Mouse (Mus musculus) kidney, embryonic 16.5 days (tissue): ENCODE results near the gene Gna11. TPM values are rescaled to one million over a fixed set of nuclear protein-coding genes. Genes with fewer than 3 reads are reported as not detected.

ENCODE experiments used
- ATAC-seq: fragments of 200-750 bp; cut with Nextera tagmentation; 2 replicates; pipeline ENCODE4 v1.8.0; 2017; ENCODE audit warnings: moderate TSS enrichment; ENCODE audit not compliant: low FRiP score, low TSS enrichment
- H3K27ac ChIP-seq: fragments of 300-500 bp; sonication (generic); 2 replicates; pipeline ENCODE4 v1.5.1; 2014; ENCODE audit warnings: low read length
- H3K27me3 ChIP-seq: fragments of 300-500 bp; sonication (generic); 2 replicates; pipeline ENCODE4 v1.6.1; 2014; ENCODE audit warnings: low read length, control low read depth, mixed read lengths; ENCODE audit not compliant: insufficient read depth
- H3K36me3 ChIP-seq: fragments of 300-500 bp; sonication (generic); 2 replicates; pipeline ENCODE4 v1.6.1; 2014; ENCODE audit warnings: low read length, control low read depth, mixed read lengths; ENCODE audit not compliant: insufficient read depth
- H3K4me1 ChIP-seq: fragments of 300-500 bp; sonication (generic); 2 replicates; pipeline ENCODE4 v1.6.1; 2014; ENCODE audit warnings: low read length, control low read depth, mixed read lengths; ENCODE audit not compliant: insufficient read depth
- H3K4me2 ChIP-seq: fragments of 300-500 bp; sonication (generic); replicated peaks from 2 replicates; pipeline ENCODE4 v1.6.1; 2014; ENCODE audit warnings: low read depth, low read length
- H3K4me3 ChIP-seq: fragments of 300-500 bp; sonication (generic); 2 replicates; pipeline ENCODE4 v1.5.1; 2014; ENCODE audit warnings: mild to moderate bottlenecking, low read length
- H3K9ac ChIP-seq: fragments of 300-500 bp; sonication (generic); replicated peaks from 2 replicates; pipeline ENCODE4 v1.6.1; 2014; ENCODE audit warnings: low read length
- H3K9me3 ChIP-seq: fragments of 300-500 bp; sonication (generic); 2 replicates; pipeline ENCODE4 v1.6.1; 2016; ENCODE audit warnings: low read length, control low read depth
- WGBS: fragments of 180-500 bp; shearing (Covaris S2); extraction: QIAGEN DNeasy Blood & Tissue Kit; methylation state at CpG from one replicate; pipeline ENCODE4 v1.1.7; 2014; 5-methylcytosine and 5-hydroxymethylcytosine counted together
- polyA plus RNA-seq: library from polyadenylated mRNA; unstranded; fragments of >200 nt; fragmentation: Nextera tagmentation; extraction: Ambion mirVana; gene quantifications from 2 replicates; pipeline ENCODE4 v1.2.1, GENCODE M21; 2015

The Gna11 gene
- polyA plus RNA-seq, 1 experiment from 2014 or later, result 92.3 TPM

DNA sequence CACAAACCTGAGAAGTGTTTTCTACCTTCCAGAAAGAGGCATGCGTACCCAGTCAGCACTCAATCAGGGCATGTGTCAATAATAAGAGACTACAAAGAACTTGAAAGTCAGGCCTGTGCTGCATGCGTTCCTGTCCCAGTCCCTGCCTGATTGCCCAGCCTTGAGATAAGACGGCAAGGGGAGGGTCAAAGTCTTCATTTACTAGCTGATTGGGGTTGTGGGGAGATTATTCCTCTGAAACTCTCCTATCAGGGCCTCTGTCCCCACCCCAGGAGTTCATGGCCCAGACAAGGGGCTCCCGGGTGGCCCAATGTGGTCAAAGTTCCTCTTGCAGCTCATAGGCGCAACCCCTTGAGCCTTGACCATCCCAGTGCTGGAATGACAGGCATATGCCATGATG is 1.3 kb upstream of the Gna11 start:
- Histone ChIP-seq H3K27me3 (no peaks in the 10 kb centered on the region), H3K9ac (peak overlapping the region; percentile 31; the same call in 1 of the 2 replicates), H3K4me2 (no peak overlapping the region)

DNA sequence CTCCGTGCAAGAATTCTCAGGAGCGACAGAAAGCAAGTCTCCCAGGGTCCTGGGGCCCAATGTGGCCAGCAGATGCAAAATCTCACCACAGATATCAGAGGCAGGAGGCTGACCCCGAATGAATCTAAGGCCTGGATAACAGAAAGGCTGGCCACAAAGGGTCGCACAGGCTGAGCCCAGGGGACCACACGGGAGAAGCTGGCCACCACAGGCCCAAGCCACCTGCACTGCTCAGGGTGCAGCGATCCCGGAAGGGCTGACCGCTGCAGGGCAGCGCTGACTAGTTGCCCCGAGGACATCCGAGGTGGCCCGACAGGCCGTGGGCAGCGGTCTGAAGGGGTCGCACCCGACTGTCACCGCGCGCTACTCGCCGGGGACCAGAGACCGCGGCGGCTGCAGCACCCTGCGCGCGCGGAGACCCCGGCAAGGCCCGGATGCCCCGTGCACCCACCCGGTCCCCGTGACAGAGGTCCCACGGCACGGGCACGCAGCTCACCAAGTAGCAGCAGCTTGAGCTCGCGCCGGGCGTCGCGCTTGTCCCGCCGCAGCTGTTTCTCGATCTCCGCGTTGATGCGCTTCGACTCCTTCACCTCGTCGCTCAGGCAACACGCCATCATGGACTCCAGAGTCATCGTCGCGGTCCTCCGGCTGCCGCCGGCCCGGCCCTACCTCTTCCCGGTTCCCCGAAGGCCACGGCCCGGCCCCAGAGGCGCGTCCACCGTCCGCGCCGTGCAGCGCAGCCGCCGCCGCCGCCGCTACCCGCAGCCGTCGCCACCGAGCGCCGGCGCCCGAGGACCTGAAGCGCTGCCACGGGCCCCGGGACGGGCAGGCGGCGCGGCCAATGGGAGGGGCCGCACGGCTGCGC is 462 bp downstream of the Gna11 start:
- Histone ChIP-seq H3K4me1 (peaks cover 32% of the 10 kb centered on the region), H3K27me3 (no peaks in the 10 kb centered on the region), H3K36me3 (no peaks in the 10 kb centered on the region), H3K9me3 (no peaks in the 10 kb centered on the region), H3K4me3 (peak overlapping the region; percentile 70), H3K9ac (peak overlapping the region; percentile 92), H3K4me2 (peak overlapping the region; percentile 87), H3K27ac (peak overlapping the region; percentile 73; the same call in 1 of the 2 replicates)
- WGBS, result under 1% methylated on average over 86 of the region's 93 CpGs
- peak; percentile 52; the same call in 1 of the 2 replicates for ATAC-seq

More for the DNA sequence above, 1.3 kb upstream of the Gna11 start:
- H3K4me3 ChIP-seq, result no peak overlapping the region
- peaks cover 34% of the 10 kb centered on the region for H3K4me1 ChIP-seq
- H3K36me3 ChIP-seq, result no peaks in the 10 kb centered on the region
- 80% methylated on average over 5 of the region's 5 CpGs for WGBS
- ATAC-seq, result no peak
- H3K27ac ChIP-seq, result no peak overlapping the region
- no peaks in the 10 kb centered on the region for H3K9me3 ChIP-seq

DNA sequence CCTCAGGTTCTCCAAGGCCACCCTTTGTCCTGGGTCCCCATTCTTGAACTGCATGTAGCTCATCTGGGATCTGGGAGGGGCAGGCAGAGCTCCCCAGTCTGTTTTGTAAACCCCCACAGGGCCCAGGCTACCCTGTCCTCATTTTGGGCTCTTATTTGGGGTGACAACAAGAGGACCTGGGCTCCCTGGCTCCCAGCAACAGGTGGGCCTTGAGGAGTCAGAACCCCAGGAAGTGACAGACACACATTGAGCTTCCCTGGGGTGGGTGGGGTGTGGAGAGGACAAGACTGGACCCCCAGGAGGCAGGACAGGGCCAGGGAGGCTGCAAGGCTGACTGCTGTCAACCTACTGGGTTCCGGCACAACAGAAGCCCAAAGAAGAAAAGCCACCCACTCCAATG is 1.4 kb downstream of the Gna11 start:
- 78% methylated on average over 1 of the region's 1 CpGs for WGBS
- Histone ChIP-seq H3K27me3 (no peaks in the 10 kb centered on the region), H3K9ac (peak overlapping the region; percentile 92), H3K27ac (no peak overlapping the region), H3K4me3 (peak overlapping the region; percentile 70), H3K9me3 (no peaks in the 10 kb centered on the region), H3K4me1 (peaks cover 32% of the 10 kb centered on the region), H3K36me3 (no peaks in the 10 kb centered on the region), H3K4me2 (peak overlapping the region; percentile 87)
- no peak for ATAC-seq

DNA sequence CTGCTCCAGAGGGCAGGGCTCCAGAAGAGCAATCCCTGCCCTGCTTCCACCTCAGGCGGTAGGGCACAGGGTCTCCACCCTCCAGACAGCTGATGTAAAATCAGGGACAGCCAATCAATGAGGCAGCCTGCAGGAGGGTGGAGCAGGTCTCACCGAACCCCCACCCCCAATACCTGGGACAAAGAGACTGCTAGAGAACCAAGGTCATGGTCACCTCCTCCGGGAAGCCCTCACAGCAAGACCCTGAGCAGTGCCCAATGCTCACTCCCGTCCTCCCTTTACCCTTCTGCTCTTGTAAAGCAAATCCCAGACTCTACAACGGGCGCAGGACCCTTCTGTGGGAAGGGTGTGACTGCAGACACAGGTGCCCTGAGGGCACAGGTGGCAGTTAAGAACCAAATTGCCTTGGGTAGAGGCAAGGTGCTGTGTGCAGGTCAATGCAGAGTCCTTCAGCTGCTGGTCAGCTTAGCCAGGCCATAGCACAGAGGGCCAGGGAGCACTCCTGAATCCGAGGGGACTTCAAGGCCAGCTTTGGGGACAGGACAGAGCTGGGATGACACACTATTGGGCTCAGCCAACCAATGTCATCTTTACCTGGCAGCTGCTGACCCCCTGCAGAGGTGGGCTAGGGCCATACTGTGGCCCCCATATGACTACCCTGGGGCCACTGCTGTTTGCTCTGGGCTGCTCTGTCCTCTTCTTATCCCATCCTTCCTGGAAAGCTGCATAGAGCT is 2.1 kb downstream of the Gna11 start:
- Histone ChIP-seq H3K27ac (no peak overlapping the region), H3K27me3 (no peaks in the 10 kb centered on the region), H3K9ac (peak overlapping the region; percentile 92), H3K36me3 (no peaks in the 10 kb centered on the region), H3K4me3 (peak overlapping the region; percentile 70), H3K4me2 (peak overlapping the region; percentile 87), H3K4me1 (peaks cover 32% of the 10 kb centered on the region), H3K9me3 (no peaks in the 10 kb centered on the region)
- no peak for ATAC-seq
- WGBS, result 68% methylated on average over 7 of the region's 7 CpGs

DNA sequence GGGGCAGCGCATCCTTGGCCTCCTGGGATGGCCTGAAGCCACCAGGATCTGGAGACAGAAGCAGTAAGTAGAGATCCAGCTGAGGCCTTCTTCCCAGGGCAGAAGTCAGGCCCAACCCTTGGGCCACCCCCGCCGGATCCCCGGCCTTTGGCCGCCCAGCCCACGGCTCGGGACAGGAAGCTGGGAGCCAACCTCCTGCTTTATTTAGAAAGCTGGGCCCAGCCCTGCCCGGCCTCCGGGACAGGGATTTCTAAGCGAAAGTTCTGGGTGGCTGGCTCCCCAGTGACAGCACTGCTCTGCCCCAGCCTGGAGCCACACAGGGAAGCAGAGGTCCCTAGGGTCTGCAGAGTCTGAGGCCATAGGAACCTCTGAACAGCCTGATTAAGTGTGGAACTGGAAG is 3.2 kb downstream of the Gna11 start:
- Histone ChIP-seq H3K9ac (peak overlapping the region; percentile 54), H3K4me2 (peak overlapping the region; percentile 26), H3K9me3 (no peaks in the 10 kb centered on the region), H3K4me3 (no peak overlapping the region), H3K27ac (peak overlapping the region; percentile 63), H3K36me3 (no peaks in the 10 kb centered on the region; the same call in 1 of the 2 replicates), H3K27me3 (no peaks in the 10 kb centered on the region), H3K4me1 (peaks cover 32% of the 10 kb centered on the region)
- no peak for ATAC-seq
- WGBS, result 42% methylated on average over 10 of the region's 10 CpGs

DNA sequence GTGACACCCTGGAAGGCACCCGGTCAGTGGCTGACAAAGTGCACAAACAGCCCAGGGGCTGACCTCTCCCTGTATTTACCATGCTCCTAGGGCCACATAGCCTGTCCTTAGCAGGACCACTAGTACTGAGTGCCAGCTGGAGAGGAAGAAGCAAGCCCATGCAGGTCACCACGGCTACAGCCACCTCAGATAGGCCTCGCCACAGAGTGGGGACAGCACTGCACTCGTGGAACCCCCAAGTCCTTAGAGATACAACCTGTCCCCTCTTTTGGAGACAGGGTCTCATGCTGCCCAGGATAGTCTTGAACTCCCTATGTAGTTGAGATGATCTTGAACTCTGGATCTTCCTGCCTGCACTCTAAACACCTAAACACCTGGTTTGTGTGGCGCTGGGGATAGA is 3.6 kb downstream of the Gna11 start:
- ATAC-seq, result no peak
- no peaks in the 10 kb centered on the region; the same call in 1 of the 2 replicates for H3K36me3 ChIP-seq
- WGBS, result 76% methylated on average over 5 of the region's 5 CpGs
- no peak overlapping the region for H3K4me3 ChIP-seq
- H3K4me2 ChIP-seq, result no peak overlapping the region
- H3K9ac ChIP-seq, result peak overlapping the region; percentile 54
- peak overlapping the region; percentile 63 for H3K27ac ChIP-seq
- no peaks in the 10 kb centered on the region for H3K9me3 ChIP-seq
- H3K4me1 ChIP-seq, result peaks cover 32% of the 10 kb centered on the region
- no peaks in the 10 kb centered on the region for H3K27me3 ChIP-seq

DNA sequence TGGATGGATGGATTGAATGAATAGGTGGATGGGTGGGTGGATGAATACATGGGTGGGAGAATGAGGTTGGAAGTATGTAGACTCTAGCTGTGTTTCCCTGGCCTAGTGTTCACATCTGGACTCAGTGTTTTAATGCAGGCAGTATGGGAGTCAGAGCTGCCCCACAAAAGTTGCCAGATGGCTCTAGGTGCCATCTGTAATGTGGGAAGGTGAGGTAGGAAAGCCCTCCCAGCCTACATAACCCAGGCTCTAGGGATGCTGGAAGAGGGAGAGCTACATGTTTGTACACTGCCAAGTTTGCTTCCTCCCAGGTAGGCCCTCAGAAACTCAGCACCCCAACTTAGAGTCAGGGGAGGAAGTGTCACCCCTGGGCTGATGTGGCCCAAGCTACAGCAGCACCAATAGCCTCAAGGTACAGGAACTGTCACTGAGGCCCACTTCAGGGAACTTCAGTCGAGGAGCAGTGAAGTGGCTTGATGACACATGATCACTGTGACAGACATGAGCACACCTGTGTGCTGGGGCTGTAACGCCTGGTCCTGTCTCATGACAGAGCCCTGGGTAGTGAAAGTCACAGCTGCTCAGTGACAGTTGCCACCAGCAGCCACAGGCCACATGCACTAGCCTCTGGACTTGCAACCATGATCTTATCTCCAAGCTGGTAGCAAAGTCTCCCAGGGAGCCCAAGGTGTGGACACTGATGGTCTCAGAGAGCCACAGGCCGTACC is 6.5 kb downstream of the Gna11 start:
- Histone ChIP-seq H3K4me3 (no peak overlapping the region), H3K4me1 (peaks cover 20% of the 10 kb centered on the region), H3K4me2 (no peak overlapping the region), H3K27me3 (no peaks in the 10 kb centered on the region), H3K9me3 (no peaks in the 10 kb centered on the region), H3K9ac (no peak overlapping the region), H3K36me3 (peaks cover 4% of the 10 kb centered on the region; the same call in 1 of the 2 replicates), H3K27ac (no peak overlapping the region)
- ATAC-seq, result no peak
- 80% methylated on average over 3 of the region's 3 CpGs for whole genome bisulfite sequencing

DNA sequence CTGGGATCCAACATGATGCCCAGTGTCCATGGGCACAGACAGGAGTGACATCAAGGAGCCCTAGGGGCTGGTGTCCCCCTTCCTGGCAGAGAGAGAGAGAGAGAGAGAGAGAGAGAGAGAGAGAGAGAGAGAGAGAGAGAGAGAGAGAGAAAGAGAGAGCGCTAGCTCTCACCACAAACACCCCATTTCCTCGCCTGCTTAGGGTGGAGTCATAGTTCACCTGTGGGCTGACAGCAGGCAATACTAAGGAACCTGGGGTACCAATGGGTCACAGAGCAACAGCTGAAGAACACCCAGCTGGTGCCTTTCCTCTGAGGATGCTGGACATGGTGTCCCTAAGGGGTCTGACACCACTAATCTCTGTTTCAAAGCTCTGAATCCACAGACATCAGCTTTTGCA is 7.6 kb downstream of the Gna11 start:
- Histone ChIP-seq H3K4me2 (no peak overlapping the region), H3K36me3 (peaks cover 11% of the 10 kb centered on the region), H3K9ac (no peak overlapping the region), H3K9me3 (no peaks in the 10 kb centered on the region), H3K27me3 (no peaks in the 10 kb centered on the region), H3K27ac (no peak overlapping the region), H3K4me3 (no peak overlapping the region), H3K4me1 (peaks cover 9% of the 10 kb centered on the region)
- no peak for ATAC-seq
- 87% methylated on average over 2 of the region's 2 CpGs for WGBS

DNA sequence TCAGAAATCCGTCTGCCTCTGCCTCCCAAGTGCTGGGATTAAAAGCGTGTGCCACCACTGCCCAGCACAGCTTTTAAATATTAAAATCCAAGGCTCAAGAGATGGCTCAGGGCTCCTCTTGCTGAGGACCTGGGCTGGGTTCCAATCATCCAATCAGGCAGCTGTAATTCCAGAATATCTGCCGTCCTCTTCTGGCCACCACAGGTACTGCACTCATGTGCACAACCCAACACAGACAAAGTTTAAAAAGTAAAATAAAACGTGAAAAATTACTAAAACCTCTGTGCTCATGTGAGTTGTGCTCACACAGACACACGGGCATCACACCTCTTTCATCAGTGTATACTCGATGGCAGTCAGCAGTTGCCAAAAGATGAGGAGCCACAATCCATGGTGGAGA is 8.3 kb downstream of the Gna11 start:
- Histone ChIP-seq H3K9ac (no peak overlapping the region), H3K27ac (no peak overlapping the region), H3K4me3 (no peak overlapping the region), H3K36me3 (peaks cover 17% of the 10 kb centered on the region), H3K9me3 (no peaks in the 10 kb centered on the region), H3K4me2 (no peak overlapping the region), H3K4me1 (peaks cover 2% of the 10 kb centered on the region), H3K27me3 (no peaks in the 10 kb centered on the region)
- ATAC-seq, result no peak
- 78% methylated on average over 6 of the region's 6 CpGs for WGBS
